Mouse (Mus musculus) frontal cortex, postnatal 14 days (tissue): ENCODE data around the gene Napa.

ENCODE experiments used
- DNase-seq, 2 experiments: peaks; one replicate each; pipeline ENCODE4 v3.0.0; 2022; ENCODE audit warnings: low spot score in 2 of 2

Napa gene

GRCm38 (mm10) chr7:16098021-16099017, at the start of gene Napa:
Gene Napa (plus strand): TSS chr7:16098458.
- DNase-seq = peak; percentile 99 to 100

- DNase-seq = no peak
Measured at GRCm38 (mm10) chr7:16048675-16049575, 49.3 kb upstream of the Napa start.

- no peak for DNase-seq
Measured at GRCm38 (mm10) chr7:16049576-16049915, 48.7 kb upstream of the Napa start.

GRCm38 (mm10) chr7:16050600-16050999, 47.7 kb upstream of the Napa start:
- DNase-seq = no peak

DNA sequence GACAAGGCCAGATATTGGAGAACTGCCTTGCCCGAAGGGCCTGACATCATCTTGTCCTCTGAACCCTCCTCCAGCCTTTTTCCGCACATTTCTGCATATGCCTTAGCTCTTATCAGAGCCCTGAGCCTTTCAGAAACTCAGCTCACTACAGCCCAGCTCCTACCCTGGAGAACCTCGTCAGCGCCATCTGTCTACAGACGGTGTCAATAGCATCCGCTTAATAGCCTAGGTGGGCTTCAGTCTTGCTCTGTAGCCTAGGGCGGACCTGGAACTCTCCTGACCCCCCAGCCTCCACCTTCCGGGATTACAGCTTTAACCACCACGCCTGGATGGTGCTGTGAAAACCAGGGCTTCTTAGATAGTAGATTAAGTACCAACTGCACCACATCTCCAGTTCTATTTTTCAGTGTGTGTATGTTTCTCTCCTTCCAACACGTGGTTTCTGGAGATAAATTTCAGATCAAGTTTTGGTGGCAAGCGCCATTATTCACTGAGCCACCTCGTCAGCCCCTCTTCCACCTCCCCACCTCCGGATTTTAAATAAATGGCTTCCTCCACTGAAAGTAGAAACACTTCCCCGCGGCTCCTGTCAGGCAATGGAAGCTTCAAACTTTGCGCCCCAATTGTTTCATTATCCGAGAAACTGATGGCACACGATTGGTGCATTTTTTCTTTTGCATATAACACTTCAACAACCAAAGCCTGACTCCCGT, 46.2 kb upstream of the Napa start:
- DNase-seq = peak; percentile 57 to 76

- DNase-seq = peak; percentile 84 to 92
Measured at GRCm38 (mm10) chr7:16052684-16053083, 45.6 kb upstream of the Napa start.

DNA sequence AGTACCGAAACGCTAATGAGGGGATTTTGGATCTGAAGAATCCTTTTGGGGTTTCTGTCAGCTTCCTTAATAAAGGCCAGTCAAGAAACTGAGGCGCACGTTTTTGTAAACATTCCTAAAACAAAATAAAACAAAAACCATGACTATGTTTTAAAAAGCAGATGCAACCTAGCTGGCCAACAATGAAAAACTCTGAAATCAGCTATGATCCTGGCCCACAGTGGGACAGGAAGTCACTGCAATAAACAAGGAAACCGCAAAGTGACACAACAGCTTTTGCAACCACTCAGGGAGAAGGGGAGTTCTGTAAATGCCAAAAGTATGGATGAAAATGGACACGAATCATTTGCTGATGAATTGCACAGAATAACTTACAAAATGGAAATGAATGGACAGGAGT, 45.2 kb upstream of the Napa start:
- DNase-seq = no peak

- no peak for DNase-seq
Measured at GRCm38 (mm10) chr7:16054966-16055365, 43.3 kb upstream of the Napa start.

DNA sequence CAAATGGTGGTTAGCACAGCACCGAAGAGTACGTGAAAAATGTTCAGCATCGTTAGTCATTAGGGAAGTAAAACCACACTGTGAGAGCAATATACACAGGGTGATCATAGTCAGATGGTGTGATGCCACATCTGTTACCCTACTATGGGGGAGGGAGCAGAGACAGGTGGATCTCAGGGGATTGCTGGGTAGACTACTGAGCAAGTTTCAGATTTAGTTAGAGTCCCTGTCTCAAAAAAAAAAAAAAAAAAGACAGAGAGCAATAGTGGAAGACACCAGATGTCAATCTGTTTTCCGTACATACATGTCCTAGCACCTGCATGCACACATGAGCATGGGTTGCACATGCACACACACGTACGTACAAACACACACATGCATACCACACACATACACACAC, 42.6 kb upstream of the Napa start:
- no peak for DNase-seq

GRCm38 (mm10) chr7:16056459-16057135, 41.7 kb upstream of the Napa start:
- peak in 1 of 2 experiments; percentile 50 for DNase-seq

DNA sequence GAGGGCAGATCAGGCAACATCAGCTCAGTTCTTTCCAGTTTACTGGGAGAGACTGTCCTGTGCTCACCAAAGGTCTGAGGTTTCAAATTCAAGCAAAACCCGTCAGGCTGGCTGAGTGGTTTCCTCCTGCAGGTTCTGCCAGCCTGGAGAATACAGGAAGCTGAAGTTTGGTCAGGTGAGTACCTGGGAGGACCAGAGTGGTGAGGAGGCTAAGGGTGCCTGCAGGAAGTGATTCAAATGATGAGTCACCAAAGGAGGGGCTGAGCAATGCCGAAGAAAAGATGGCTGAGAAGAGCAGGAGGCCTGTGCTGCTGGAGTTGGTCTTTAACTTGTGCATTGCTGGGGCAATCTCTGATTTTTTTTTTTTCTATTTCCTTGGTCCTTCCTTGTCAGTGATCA, 41.1 kb upstream of the Napa start:
- DNase-seq = no peak

DNA sequence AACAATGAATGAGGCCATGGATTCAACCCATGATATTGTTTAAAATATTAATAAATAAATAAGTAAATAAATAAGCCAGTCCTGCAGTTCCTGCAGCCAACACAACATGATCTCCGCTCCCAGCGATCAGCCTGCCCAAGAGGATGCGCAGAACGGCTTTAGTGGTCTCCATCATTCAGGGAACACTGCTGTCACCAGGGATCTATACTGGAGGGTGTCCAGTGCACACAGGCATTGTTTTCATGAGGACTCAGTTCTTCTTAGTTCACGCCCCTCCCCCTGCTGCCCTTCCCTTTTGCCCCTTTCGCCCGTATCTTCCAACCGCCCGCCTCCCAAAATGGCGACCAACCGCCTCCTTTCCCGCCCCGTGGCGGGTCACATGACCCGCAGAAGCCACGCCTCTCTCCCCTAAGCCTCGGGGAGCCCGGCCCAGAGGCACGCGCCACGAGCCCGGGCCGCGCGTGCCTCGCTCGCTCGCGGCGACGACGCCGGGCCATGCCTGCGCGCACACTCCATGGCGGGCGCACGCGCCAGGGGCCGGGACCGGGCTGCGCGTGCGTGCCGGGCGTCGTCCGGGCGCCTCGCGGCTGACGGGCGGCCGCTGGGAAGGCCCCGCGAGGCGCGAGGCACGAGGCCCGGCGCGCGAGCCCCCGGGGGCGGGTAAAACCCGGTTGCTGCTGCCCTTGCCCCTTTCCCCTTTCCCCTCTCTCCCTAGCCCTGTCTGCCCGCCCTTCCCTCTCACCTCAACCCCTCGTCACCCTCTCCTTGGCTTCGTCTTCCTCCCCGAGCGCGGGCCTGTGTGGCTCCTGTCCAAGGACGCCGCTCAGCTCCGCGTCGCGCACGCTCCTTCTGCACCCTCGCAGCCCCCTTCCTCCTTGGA, 36.8 kb upstream of the Napa start, which contains the start of gene Zfp541:
Gene Zfp541, plus strand, starts transcription at position 596 of the 880 bp plus-strand sequence.
- DNase-seq = no peak

GRCm38 (mm10) chr7:16062099-16062420, 36.2 kb upstream of the Napa start:
- DNase-seq = no peak

- no peak for DNase-seq
Measured at GRCm38 (mm10) chr7:16063490-16063889, 34.8 kb upstream of the Napa start.

DNA sequence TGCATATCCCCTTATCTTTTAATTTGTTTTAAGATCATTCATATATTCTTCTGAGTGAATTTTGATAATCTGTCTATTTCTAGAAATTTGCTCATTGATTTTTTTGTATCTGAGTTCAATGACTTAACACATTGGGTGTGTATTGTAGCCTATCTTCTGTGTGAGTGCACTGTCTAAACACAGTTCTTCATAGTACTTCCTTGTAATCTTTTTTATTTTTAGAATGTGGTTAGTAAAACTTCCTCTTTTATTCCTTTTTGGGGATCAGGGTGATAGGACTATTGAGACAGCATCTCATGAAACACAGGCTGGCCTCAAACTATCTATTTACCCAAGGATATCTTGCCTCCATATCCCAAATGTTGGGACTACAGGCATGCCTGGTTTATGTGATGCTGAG, 27.4 kb upstream of the Napa start:
- no peak for DNase-seq

GRCm38 (mm10) chr7:16071906-16072305, 26.4 kb upstream of the Napa start:
- DNase-seq = no peak

DNA sequence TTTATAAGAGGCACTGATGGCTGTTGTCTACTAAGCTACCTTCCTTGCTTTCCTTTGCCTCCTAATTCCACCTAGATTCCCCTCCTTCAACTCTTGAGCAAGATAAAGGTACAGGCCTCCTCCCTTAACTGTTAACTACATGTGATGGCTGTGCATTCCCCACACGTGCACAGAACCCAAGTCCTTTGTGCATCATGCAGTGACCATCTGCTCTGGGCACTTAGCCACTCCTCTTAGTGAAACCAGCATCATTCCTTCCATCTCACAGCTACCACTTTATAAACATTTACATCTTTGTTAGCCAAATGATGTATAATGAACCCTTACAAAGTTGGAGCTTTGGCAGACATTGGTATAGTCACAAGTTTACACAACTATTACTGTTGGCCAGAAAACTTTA, 18.3 kb upstream of the Napa start:
- no peak for DNase-seq

DNA sequence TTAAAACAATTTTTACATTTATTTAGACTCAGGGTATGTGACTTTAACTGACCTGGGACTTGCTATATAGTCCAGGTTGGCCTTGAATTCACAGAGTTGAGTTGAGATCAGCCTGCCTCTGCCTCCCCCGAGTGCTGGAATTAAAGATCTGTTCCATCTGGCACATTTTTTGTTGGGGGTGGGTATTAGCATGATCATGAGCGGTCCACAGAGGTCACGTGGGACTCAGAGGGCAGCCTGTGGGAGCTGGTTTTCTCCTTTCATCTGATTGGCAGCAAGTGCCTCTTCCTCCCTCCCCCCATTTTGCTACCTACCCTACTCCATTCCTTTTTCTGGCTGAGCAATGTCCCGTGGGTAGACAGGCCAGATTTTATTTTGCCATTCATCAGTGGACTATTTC, 17.7 kb upstream of the Napa start:
- DNase-seq = no peak

DNA sequence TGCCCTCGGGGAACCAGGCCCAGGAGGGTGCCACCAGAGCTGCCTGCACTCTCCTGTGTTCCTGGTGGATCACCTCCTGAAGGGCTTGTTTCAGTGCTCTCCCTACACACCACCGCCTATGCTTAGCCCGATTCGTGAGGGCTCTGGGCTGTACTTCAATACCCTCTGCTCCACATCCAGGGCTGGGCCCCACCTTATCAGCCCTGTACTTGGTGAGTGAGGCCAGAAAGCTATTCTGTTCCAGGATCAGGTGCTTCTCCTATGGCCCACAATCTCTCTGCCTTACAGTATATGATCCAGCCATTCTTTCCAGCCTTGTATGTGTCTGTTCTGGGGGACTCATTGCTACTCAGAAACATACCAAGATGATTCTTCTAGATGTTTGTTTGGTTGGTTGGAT, 14.9 kb upstream of the Napa start:
- DNase-seq = no peak

DNA sequence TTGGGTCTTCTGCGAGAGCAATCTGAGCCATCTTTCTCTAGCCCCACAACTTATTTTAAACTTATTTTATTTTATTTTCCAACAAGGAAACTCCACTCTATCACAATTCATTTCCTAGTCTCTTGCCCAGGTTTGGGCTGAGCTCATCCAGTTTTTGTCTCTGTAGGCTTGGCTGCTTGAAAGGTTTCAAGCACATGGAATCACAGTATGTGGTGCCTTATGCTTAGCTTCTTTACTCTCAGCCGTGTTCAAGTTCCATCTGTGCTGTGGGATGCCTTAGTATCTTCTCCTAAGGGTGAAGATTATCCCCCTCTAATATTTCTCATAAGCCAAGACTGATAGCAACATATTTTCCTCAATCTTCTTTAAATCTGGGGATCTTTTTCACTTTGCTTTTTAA, 10.7 kb upstream of the Napa start:
- no peak for DNase-seq
